Mouse (Mus musculus): ENCODE measurements at regions not wholly inside any gene's neighbourhood (a gene's known extent, or its start where the extent isn't known, plus 50 kb on each side); places are given as distances from the start of the nearest gene placed in this dataset.

DNA sequence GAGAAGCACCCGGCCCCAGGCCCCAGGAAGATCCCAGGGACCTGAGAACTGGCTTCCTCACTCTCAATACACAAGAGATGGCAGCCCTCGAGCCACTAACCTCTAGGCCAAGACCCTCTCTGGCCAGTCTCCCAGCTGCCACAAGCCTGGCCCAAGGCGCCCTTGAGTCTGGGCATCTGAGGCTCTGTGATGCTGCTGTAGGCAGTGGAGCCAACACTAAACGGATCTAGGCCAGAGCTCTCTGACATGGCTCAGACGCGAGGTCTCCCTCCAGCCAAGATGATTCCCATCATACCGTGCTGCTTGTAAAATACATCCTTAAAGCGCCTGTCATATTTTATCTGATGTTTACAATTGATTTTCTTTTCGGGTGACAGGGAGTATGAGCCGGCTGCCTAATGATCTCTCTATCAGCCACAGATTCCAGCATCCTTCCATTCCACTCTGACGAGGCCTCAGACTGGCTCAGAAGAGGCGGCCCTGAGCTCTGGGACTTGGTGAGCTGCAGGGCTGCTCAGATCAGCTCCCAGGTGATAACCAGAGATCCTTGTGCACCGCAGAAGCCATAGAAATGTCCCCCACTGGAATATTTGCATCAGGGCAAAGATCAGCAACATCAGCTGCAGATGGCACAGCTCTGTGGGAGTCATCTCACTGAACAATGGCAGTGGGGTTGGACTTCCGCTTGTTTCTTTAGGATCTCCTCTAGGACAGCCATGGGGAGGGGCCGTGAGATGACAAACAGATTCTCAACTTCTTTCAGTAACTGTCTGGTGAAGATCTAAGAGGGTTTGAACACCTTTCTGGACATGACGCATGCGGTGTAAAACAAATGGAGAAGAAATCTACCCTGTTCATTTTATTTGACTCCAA lies 60.1 kb upstream of the Zfp423 start:
- no peak for DNase-seq (ENCODE audit: low spot score)
- Histone ChIP-seq H3K4me1 (replicated peaks) (peaks cover 33% of the 10 kb centered on the region), H3K9me3 (peaks cover 8% of the 10 kb centered on the region), H3K27ac (peak overlapping the region; percentile 18; the same call in 1 of the 2 replicates), H3K27me3 (ENCODE audit: insufficient read depth, poor library complexity, severe bottlenecking) (peaks cover 6% of the 10 kb centered on the region; the same call in 1 of the 2 replicates), H3K36me3 (no peaks in the 10 kb centered on the region), H3K4me3 (no peak overlapping the region)
- WGBS = 76% methylated on average over 17 of the region's 17 CpGs

DNA sequence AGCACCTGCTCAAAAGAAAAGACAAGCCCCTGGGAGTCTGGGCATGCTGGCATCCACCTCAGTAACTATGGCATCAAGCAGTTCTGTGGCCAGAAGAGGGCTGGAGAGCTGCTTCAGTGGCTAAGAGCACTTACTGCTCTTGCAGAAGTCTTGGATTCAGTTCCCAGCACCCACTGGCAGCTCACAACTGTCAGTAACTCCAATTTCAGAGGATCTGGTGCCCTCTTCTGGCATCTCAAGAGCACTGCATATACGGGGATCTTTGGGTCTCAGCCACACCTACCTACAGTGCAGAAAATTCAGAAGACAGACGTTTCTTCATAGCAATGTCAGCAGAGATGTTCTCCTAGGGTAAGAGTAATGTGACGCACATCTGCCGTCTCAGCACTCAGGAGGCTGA lies 59.1 kb upstream of the Zfp423 start:
- H3K9me3 ChIP-seq = peaks cover 8% of the 10 kb centered on the region
- peaks cover 33% of the 10 kb centered on the region for H3K4me1 ChIP-seq (replicated peaks)
- DNase-seq (ENCODE audit: low spot score) = no peak
- no peak overlapping the region for H3K4me3 ChIP-seq
- 93% methylated on average over 4 of the region's 4 CpGs for WGBS
- no peak overlapping the region for H3K27ac ChIP-seq
- peaks cover 6% of the 10 kb centered on the region; the same call in 1 of the 2 replicates for H3K27me3 ChIP-seq (ENCODE audit: insufficient read depth, poor library complexity, severe bottlenecking)
- H3K36me3 ChIP-seq = no peaks in the 10 kb centered on the region

- H3K9me3 ChIP-seq = no peaks in the 10 kb centered on the region
- DNase-seq (ENCODE audit: low spot score) = peak; percentile 16
- H3K4me3 ChIP-seq = no peak overlapping the region
- 67% methylated on average over 15 of the region's 15 CpGs for WGBS
- 0 out of 2 replicates have a peak, but pooled peaks cover 3% of the 10 kb centered on the region for H3K27me3 ChIP-seq (ENCODE audit: insufficient read depth, poor library complexity, severe bottlenecking)
- no peaks in the 10 kb centered on the region for H3K36me3 ChIP-seq
- no peak overlapping the region for H3K27ac ChIP-seq
- H3K4me1 ChIP-seq (replicated peaks) = peaks cover 18% of the 10 kb centered on the region
These were observed 52.9 kb upstream of the Zfp423 start for GRCm38 (mm10) chr8:88012177-88012825.

DNA sequence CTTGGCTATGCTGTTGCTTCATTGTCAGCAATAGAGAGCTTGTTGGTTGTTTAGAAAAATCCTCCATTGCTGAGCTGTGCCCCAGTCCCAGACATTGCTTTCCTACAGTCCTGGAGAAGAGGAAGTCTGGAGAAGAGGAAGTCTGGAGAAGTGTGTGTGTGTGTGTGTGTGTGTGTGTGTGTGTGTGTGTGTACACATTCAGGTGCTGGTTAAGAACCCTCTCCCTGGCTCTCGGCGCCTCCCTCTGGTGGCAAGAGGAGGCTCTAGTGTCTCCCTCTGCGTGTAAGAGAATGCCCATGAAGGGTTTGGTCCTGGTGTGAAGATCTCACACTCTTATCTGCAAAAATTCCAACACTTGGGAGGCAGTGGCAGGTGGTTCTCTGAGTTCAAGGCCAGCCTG lies 51.2 kb upstream of the Zfp423 start:
- peak; percentile 56 for DNase-seq (ENCODE audit: low spot score)

DNA sequence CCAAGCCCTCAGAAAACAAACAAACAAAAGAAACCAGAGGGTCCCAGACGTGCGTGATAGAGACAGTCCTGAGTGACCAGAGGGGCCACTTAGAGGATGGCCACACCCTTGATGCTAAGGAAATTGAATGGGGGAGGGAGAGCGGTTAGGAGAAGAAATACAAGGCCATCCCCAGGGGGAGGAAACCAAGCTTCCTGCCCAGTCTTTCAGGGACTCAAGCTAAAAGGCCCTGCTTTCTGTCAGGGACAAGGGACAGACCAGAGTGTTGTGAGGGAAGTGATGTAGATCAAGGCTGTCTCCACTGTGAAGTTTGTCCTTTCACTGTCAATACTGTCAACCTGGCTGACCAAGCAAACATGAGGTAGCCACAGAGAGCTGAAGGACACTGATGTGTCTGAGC lies 50.5 kb upstream of the Zfp423 start:
- H3K4me1 ChIP-seq (replicated peaks) = peaks cover 18% of the 10 kb centered on the region
- H3K36me3 ChIP-seq = no peaks in the 10 kb centered on the region
- no peak overlapping the region for H3K4me3 ChIP-seq
- H3K27ac ChIP-seq = peak overlapping the region; percentile 64
- no peak for DNase-seq (ENCODE audit: low spot score)
- 58% methylated on average over 3 of the region's 3 CpGs for WGBS
- no peaks in the 10 kb centered on the region for H3K9me3 ChIP-seq
- 0 out of 2 replicates have a peak, but pooled peaks cover 3% of the 10 kb centered on the region for H3K27me3 ChIP-seq (ENCODE audit: insufficient read depth, poor library complexity, severe bottlenecking)

More for the DNA sequence above, 51.2 kb upstream of the Zfp423 start:
- peaks cover 18% of the 10 kb centered on the region for H3K4me1 ChIP-seq (replicated peaks)
- no peak overlapping the region for H3K4me3 ChIP-seq
- H3K27me3 ChIP-seq (ENCODE audit: insufficient read depth, poor library complexity, severe bottlenecking) = 0 out of 2 replicates have a peak, but pooled peaks cover 3% of the 10 kb centered on the region
- 43% methylated on average over 3 of the region's 3 CpGs for WGBS
- H3K36me3 ChIP-seq = no peaks in the 10 kb centered on the region
- H3K27ac ChIP-seq = peak overlapping the region; percentile 64; the same call in 1 of the 2 replicates
- no peaks in the 10 kb centered on the region for H3K9me3 ChIP-seq
